Mouse (Mus musculus): ENCODE results near the gene Snrpn. TPM values are rescaled to one million over a fixed set of nuclear protein-coding genes. Genes with fewer than 3 reads are reported as not detected.

Gene Snrpn
- polyA plus RNA-seq, 1 experiment = 7.7 TPM

- Histone ChIP-seq H3K36me3 (ENCODE audit: control insufficient read depth, insufficient read depth, low read length) (no peaks in the 10 kb centered on the region), H3K4me3 (ENCODE audit: control insufficient read depth, low read depth, low read length) (no peak overlapping the region), H3K27me3 (ENCODE audit: control insufficient read depth, insufficient read depth, low read length) (no peaks in the 10 kb centered on the region), H3K4me1 (ENCODE audit: control insufficient read depth, insufficient read depth, low read length) (no peaks in the 10 kb centered on the region), H3K27ac (ENCODE audit: control insufficient read depth, insufficient read depth, low read depth, low read length) (no peak overlapping the region)
- TF ChIP-seq POLR2A (IDR thresholded peaks at IDR 0.05; ENCODE audit: control insufficient read depth, low read depth, low read length) (no peak), CTCF (IDR thresholded peaks at IDR 0.05; ENCODE audit: control insufficient read depth, insufficient read depth, insufficient replicate concordance, low read depth, low read length) (no peak)
Measured at GRCm38 (mm10) chr7:60076301-60076700, 63.7 kb downstream of the Snrpn start.

GRCm38 (mm10) chr7:60047481-60048201 is 92.4 kb downstream of the Snrpn start:
- Histone ChIP-seq H3K4me3 (ENCODE audit: control insufficient read depth, low read depth, low read length) (no peak overlapping the region), H3K36me3 (ENCODE audit: control insufficient read depth, insufficient read depth, low read length) (no peaks in the 10 kb centered on the region), H3K4me1 (ENCODE audit: control insufficient read depth, insufficient read depth, low read length) (no peaks in the 10 kb centered on the region), H3K27me3 (ENCODE audit: control insufficient read depth, insufficient read depth, low read length) (no peaks in the 10 kb centered on the region), H3K27ac (ENCODE audit: control insufficient read depth, insufficient read depth, low read depth, low read length) (no peak overlapping the region)
- TF ChIP-seq POLR2A (IDR thresholded peaks at IDR 0.05; ENCODE audit: control insufficient read depth, low read depth, low read length) (no peak), CTCF (IDR thresholded peaks at IDR 0.05; ENCODE audit: control insufficient read depth, insufficient read depth, insufficient replicate concordance, low read depth, low read length) (no peak)

GRCm38 (mm10) chr7:60013186-60013585 is 126.8 kb downstream of the Snrpn start:
- TF ChIP-seq POLR2A (IDR thresholded peaks at IDR 0.05; ENCODE audit: control insufficient read depth, low read depth, low read length) (no peak), CTCF (IDR thresholded peaks at IDR 0.05; ENCODE audit: control insufficient read depth, insufficient read depth, insufficient replicate concordance, low read depth, low read length) (no peak)
- Histone ChIP-seq H3K4me1 (ENCODE audit: control insufficient read depth, insufficient read depth, low read length) (no peaks in the 10 kb centered on the region), H3K27ac (ENCODE audit: control insufficient read depth, insufficient read depth, low read depth, low read length) (no peak overlapping the region)

GRCm38 (mm10) chr7:60007727-60008360 is 132.2 kb downstream of the Snrpn start:
- H3K27me3 ChIP-seq (ENCODE audit: control insufficient read depth, insufficient read depth, low read length) = no peaks in the 10 kb centered on the region
- TF ChIP-seq CTCF (IDR thresholded peaks at IDR 0.05; ENCODE audit: control insufficient read depth, insufficient read depth, insufficient replicate concordance, low read depth, low read length) (no peak), POLR2A (IDR thresholded peaks at IDR 0.05; ENCODE audit: control insufficient read depth, low read depth, low read length) (no peak)
- no peak overlapping the region for H3K4me3 ChIP-seq (ENCODE audit: control insufficient read depth, low read depth, low read length)
- H3K4me1 ChIP-seq (ENCODE audit: control insufficient read depth, insufficient read depth, low read length) = peaks cover 20% of the 10 kb centered on the region
- no peaks in the 10 kb centered on the region for H3K36me3 ChIP-seq (ENCODE audit: control insufficient read depth, insufficient read depth, low read length)
- H3K27ac ChIP-seq (ENCODE audit: control insufficient read depth, insufficient read depth, low read depth, low read length) = no peak overlapping the region

More at GRCm38 (mm10) chr7:60013186-60013585, 126.8 kb downstream of the Snrpn start:
- H3K36me3 ChIP-seq (ENCODE audit: control insufficient read depth, insufficient read depth, low read length) = no peaks in the 10 kb centered on the region
- no peak overlapping the region for H3K4me3 ChIP-seq (ENCODE audit: control insufficient read depth, low read depth, low read length)
- H3K27me3 ChIP-seq (ENCODE audit: control insufficient read depth, insufficient read depth, low read length) = no peaks in the 10 kb centered on the region

- no peak overlapping the region for H3K27ac ChIP-seq (ENCODE audit: control insufficient read depth, insufficient read depth, low read depth, low read length)
- no peaks in the 10 kb centered on the region for H3K36me3 ChIP-seq (ENCODE audit: control insufficient read depth, insufficient read depth, low read length)
- no peak for TF ChIP-seq CTCF (IDR thresholded peaks at IDR 0.05; ENCODE audit: control insufficient read depth, insufficient read depth, insufficient replicate concordance, low read depth, low read length)
- TF ChIP-seq POLR2A (IDR thresholded peaks at IDR 0.05; ENCODE audit: control insufficient read depth, low read depth, low read length) = no peak
- H3K4me1 ChIP-seq (ENCODE audit: control insufficient read depth, insufficient read depth, low read length) = peaks cover 21% of the 10 kb centered on the region
- no peaks in the 10 kb centered on the region for H3K27me3 ChIP-seq (ENCODE audit: control insufficient read depth, insufficient read depth, low read length)
- no peak overlapping the region for H3K4me3 ChIP-seq (ENCODE audit: control insufficient read depth, low read depth, low read length)
Measured at GRCm38 (mm10) chr7:60006262-60006661, 133.8 kb downstream of the Snrpn start.

GRCm38 (mm10) chr7:60004606-60005330 is 135.3 kb downstream of the Snrpn start, which contains the start of the genes Snurf and Gm38393:
Gene Snurf (minus strand): TSS chr7:60005049.
Gene Gm38393 (minus strand): TSS chr7:60005064.
- H3K36me3 ChIP-seq (ENCODE audit: control insufficient read depth, insufficient read depth, low read length) = no peaks in the 10 kb centered on the region
- no peaks in the 10 kb centered on the region for H3K27me3 ChIP-seq (ENCODE audit: control insufficient read depth, insufficient read depth, low read length)
- H3K4me1 ChIP-seq (ENCODE audit: control insufficient read depth, insufficient read depth, low read length) = peaks cover 21% of the 10 kb centered on the region
- H3K27ac ChIP-seq (ENCODE audit: control insufficient read depth, insufficient read depth, low read depth, low read length) = no peak within 1 kb of the TSS
- TF ChIP-seq POLR2A (IDR thresholded peaks at IDR 0.05; ENCODE audit: control insufficient read depth, low read depth, low read length) = peak; percentile 32; the same call in 1 of the 2 replicates
- TF ChIP-seq CTCF (IDR thresholded peaks at IDR 0.05; ENCODE audit: control insufficient read depth, insufficient read depth, insufficient replicate concordance, low read depth, low read length) = no peak
- peak within 1 kb of the TSS; percentile 86 for H3K4me3 ChIP-seq (ENCODE audit: control insufficient read depth, low read depth, low read length)
